Mouse (Mus musculus) urinary bladder, postnatal 14 days (tissue): ENCODE measurements around the gene Abcc12.

Source experiments
- DNase-seq: peaks from one replicate; pipeline ENCODE4 v3.0.0; 2021; ENCODE audit warnings: low spot score

The Abcc12 gene

DNA sequence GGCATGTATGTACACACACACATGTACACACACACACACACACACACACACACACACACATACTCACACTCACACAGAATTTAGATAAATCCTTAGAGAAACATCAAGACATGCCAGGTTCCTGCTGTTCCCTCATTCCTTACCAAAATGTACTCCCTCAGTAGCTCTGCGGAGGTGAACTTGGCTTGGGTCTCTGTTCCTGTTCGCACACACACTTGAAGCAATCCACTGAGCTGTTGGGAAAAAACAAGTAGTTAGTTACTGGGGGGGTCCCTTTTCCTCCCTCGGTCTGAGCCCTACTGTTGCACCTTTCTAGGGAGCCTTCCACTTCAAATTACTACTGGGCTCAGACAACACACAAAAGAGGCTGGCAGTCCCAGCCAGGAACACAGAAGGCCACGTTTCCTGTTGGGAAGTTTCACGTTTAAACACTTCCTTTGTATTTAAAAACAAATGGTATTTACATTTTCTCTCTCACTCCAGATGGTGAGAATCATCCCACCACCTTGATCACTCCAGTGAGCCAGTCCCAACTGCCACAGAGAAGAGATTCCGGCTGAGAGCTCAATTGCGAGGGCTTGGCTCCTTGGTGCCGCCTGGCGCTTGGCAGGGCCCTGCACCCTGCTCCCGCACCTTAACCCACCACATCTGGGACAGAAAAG lies 68.2 kb downstream of the Abcc12 start:
- no peak for DNase-seq

DNA sequence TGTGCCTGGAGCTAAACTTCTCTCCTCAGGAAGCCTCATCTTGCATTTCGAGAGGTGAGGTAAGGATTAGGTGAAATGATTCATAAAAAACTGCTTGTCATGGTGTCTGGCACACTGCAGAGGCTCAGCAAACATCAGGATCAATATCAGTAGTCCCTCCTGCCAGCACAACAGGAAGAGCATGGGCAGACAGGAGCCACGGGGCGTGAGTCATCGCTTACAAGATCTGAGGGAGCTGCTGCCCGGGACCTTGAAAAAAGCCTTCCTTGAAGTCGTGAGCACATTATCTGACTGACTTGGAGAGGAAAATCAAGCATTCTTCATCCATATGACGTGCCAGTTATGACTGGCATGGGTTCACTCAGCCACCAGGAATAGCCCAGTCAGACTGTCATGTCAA lies 79.1 kb downstream of the Abcc12 start:
- peak; percentile 68 for DNase-seq

DNA sequence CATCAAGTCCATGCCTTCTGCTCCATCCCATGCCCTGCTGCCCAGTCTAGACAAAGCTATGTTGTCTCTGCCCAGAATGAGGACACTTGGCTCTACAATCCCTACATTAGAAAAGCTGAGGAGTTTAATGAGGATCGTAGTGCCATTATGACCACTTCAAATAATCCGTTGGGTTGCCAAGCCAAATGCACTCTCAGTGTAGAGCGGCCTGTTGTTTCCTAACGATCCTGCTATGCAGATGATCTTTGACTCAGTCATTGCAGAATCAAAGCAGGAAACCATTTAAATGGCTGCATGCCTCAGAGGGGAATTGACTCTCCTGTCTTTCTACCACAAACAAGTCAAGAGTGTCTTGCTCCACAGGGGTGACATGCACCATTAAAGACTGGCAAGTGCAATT lies 85.4 kb downstream of the Abcc12 start:
- no peak for DNase-seq

DNA sequence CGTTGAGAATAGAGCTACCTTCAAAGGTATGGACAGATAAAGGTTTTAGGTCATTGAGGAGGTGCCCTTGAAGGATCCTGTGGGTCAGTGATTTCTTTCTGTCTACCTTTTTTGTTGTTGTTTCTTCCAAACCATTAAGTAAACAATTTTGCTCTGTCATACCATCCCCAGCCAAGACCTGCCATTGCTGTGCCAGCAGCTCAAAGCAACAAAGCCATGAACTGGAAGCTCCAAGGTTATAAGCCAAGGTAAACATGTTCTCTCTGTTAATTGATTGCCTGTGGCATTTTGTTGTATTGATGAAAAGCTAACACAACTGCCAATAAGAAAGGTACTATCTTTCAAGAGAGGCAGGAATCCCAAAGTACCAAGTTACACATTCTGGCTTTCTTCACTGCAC lies 86.6 kb downstream of the Abcc12 start:
- DNase-seq, result no peak

DNA sequence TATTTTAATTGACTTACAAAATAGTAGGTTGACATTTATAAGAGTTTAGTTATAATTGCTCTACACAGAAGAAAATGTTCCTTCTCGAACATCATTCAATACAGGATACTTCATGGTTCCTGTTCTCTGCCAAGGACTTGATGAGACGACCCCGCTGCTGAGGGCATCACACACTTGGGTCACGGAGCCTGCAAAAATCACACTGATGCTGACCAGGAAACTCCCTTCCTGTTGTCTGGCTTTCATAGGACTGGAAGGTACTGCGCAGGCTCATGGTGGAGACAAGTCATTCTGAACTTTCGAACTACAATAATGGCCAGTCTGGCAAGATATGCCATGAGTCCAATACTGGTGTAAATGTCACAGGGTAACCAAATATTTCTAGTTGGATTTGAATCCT lies 95.1 kb downstream of the Abcc12 start:
- DNase-seq, result no peak

DNA sequence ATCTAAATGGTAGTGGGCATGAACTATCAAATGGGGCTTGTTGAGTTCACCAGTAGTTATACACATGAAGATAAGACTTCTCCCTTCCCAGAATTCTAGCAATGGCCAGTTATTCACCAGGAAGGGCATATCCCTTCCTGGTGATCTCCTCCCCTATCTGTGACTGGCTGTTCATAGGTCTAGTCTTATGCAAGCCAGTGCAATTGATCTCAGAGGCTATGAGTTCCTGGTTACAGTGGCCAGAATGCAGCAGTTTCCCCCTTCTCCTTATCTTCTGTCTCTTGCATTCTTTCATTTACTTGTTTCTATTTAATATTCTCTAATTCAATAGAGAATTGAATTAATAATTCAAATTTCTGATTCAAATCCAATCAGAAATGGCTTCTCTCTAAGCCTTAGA lies 96.2 kb downstream of the Abcc12 start:
- no peak for DNase-seq

DNA sequence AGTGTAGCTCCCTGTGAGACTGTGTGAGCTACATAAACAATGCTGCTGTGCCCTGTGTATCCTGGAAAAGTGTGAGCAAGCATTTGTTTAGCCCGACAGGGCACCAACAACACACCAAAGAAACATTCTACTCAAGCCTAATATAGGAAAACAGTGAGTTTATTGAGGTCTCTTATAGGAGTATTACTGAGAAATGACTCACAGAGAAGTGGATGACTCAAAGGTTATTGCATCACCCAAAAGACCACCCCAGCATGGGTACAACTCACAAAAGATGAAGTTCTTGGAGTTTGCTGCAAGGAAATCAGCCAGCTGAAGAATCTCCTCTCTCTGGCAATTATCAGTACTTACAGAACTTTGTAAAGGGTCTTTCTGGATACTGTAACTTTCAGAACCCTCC lies 98.4 kb downstream of the Abcc12 start:
- DNase-seq, result no peak

DNA sequence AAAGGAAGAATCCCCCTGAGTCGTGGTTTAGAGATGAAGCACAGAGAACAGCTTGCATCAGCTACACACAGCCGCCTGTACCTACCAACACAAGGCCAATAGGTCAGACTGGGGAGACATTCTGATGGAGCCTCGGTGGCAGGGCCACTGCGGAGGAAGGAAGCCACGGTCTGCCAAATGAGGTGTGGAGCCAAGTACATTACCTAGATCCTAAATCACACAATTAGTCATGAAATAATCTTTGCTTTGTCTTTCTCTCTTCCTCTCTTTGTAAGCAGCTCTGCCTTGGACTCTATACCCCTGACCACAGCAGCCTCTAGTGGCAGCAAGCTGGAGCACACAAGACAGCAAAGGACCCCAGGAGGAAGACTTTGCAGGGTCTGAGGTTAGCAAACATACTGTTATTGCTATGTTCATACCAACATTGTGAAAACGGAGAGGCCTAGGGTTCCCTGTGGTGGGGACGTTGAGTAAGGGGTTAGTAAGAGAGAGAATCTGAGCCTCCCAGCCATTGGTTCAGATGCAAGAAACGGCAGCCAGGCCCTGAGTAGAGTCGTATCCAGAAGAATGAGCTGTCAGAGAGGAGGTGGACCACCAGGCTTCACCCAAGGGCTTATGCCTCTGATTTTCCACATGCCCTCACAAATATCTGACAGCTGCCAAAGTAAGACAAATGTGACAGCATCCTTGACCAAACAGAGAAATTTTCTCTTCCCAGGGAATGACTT lies 104.6 kb downstream of the Abcc12 start:
- peak; percentile 14 for DNase-seq

DNA sequence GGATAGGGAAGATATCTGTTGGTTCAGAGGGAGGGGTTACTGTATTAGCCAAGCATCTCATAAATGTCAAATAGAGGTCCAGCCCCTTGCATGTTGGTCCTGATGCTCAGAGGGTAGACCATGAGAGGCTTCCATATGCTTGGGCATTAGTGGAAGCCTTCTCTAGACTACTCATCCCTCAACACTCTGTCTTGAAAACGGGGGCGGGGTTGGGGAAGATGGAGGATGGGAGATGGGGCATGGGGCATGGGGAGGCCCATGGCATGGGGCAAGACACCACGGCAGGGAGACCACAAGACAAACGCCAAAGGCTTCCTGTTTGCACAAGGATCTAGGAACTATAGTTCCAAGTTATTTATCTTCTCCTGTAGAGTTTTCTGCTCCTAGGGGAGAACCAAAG lies 106.0 kb downstream of the Abcc12 start:
- DNase-seq, result no peak

DNA sequence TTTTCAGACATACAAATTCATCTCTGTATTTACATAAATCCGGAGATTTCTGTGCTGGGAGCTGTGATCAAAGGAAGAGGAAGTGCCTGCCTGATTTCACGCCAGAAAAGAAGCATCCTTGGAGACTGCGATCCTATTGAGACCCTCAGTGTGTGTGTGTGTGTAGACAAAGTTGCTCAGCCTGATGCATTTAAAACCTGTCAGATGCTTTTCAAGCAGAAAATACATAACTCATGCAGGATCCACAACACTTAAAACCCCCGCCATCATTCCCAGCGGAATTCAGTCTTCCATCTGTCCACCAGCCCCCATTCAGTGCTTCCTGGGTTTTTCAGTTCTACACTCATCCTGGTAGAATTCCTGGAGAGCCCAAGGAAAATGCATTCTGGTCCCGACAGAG lies 107.4 kb downstream of the Abcc12 start:
- DNase-seq, result no peak

DNA sequence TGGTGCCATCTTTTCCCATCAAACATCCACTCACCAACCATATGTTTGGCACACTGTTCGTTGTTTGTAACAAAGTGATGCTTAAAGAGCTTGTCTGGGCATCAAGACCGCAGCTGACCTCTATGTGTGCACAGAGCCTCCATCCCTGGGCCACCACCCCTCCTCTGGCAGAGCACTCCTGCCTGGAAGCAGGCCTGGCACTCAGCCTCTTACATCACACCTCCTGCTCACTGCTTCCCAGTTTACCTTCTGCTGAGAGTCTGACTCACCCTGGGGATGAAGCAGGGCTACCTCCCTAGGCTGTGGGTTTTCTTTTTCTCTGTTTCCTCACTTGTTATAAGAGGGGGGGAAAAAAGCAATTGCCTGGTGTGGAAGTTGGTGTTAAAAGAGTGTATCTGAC lies 109.8 kb downstream of the Abcc12 start:
- no peak for DNase-seq

DNA sequence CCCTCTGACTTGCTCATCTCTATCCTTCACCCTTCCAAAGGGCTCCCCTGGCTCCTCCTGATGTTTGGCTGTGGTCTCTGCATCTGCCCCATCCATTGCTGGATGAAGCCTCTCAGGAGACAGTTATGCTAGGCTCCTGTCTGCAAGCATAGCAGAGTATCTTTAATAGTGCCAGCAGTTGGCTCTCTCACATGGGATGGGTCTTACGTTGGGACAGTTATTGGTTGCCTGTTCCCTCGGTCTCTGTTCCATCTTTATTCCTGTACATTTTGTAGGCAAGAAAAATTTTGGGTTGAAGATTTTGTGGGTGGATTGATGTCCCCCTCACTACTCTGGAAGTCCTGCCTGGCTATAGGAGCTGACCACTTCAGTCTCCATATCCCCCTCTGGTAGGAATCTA lies 117.3 kb downstream of the Abcc12 start:
- DNase-seq, result no peak

DNA sequence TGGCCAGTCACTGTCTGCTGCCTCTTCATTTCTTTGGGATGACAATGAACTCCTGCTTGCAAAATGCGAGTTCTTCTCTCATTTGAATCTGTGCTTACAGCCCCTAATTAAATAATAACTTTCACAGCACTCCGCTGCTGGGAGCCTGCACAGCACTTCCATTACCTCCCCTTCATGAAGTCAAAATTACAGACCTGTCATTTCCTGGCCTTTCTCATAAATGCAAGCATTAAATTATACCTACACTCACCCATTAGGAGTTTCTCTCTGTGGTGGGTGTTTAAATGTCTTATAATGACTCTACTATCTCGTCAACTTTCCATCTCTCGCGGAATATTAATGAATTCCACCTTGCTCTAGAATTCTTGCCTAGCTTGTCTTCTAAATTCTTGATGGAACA lies 120.1 kb downstream of the Abcc12 start:
- DNase-seq, result no peak

DNA sequence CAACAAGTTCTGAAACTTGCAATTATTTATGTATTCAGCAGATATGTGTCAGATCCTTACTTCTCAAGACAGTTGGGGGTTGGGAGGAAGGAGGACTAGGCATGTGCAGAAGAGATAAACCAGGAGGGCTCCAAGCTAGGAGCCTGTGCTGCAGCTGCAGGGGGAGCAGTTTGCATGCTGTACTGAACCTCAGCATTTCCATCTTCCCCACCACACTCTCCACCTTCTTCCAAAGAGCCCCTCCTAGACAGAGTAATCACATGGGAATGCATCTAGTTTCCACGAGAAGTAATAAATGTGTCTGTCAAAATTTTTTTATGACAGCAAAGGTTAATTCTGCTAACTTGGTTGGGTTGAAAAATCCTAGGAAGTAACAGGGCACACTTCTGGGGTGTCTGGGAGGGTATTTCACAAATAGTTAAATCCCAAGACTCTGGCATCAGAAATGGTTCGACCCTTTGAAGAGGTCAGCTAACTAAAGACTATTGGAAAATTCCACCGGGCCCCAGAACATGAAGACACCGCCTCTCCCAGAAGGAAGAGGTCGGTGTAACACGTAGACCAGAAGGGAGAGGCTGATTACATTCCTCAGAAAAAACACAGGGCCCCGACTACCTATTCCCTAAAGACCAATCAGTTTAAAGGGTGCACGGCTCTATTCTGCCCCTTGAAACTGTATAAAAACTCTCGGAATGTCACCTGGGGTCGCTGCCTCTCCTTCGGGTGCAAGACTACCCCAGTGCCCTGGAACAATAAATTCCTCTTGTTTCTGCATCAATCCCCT lies 126.6 kb downstream of the Abcc12 start:
- no peak for DNase-seq

DNA sequence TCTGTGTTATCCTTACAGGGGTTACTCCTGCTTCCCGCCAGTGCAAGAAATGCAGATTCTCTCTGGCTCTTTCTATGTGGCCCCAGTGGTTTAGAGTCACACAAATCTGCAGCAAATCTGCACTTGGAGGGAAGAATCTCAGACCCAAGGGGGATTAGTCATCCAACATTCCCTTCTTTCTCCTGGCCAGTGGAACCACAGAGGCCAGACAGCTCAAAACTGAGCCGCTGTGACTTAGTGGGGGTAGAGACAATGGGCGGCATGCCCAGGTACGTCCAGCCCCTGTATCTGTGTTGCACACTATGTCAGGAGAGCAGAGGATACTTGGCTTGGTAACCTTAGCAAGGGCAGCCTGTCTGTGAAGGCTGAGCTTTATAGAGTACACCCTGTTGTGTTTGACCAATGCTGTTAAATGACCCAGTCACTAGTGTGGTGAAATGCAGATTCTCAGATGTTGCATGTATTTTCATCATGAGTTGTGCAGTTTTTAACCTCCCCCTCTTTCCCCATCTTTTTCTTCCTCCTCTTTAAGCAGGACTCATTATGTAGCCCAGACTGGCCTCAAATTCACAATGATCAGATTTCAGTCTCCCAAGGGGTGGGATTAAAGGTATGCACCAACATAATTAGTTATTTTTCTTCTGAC lies 130.5 kb downstream of the Abcc12 start:
- DNase-seq, result no peak

DNA sequence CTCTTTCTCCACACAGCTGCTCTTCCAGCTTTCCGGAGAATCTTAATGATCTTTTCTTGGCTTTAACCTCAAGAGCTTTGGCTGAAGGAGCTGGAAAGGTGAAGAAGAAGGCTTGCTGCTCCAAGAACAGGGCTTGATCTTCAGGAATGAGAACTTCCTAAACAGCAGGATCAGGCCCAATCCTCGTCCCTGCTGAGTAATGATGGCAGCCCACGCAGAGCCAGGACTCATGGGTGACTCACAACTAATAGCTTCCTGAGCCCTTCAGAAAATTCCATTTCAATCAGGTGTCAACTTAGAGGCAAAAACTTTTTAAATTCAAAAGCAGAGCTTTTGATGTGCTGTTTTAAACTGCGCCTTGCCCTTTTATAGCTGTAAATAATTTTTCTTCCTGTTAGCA lies 135.0 kb downstream of the Abcc12 start:
- DNase-seq, result no peak

DNA sequence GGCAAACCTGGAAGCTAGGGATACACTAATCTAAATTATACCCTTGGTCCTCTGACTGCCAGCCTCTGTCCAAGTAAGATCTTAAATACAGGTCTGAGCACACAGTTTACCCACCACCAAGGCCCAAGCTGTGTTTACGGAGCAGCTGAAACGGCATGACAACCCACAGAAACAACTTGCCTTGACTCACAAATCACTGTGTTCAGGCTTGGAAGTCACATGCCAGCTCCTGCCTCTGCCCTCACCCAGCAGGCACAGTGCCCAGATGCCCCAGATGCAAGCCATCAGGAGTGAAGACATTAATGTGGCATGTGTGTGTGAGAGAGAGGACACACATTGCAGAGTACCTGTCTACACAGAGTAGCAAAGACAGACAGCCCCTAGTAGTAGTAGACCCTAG lies 136.7 kb downstream of the Abcc12 start:
- no peak for DNase-seq

DNA sequence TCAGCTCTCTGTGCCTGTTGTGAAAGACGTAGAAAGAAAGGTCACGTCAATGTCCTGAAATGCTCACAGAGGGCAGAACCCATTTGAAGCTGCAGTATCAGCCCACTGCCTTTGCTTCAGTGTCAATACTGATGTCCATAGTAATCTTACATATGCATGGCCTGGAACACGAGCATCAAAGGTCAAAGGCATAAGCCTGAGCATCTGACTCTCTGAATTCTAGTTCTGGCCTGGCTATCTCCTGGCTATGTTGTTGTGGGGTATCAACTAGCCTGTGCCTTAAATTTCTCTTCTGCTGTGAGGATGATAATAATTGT lies 141.5 kb downstream of the Abcc12 start:
- DNase-seq, result no peak

DNA sequence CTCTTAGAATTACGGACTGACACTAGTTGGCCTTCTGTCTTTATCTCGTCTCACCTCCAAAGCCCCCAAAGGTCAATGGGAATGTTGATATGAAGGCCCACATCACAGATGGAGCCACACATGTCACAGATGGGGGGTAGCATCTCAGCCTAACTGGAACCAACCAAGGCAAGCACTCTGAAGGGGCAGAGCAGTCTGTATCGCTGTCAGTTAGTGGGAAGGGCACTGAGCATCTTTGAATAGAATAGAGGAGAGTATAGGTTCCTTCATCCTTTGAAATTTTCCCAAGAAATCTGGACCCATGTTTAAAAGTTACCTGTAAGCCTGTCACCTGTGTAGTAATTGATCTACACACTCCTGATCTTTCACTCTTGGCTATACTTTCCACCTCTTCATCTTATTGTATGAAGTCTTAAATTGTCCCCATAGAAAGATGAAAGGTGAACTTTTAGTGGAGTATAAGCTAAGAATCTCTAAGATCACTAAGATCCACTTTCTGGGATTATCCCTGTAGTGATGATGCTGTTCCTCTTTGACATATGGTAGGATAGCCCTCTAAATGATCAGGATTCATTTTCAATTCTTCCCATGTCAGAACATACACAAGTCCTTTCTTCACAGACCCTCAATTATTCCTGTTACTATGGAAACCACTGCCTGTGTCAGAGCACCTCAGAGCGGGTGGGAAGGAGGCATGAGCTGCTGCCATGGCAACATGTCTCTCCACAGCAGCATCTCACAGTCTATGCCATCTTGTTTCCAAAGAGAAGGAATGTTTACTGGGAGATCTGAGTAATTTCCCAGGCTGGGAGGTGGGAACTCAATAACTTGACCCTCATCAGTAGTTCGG lies 142.1 kb downstream of the Abcc12 start:
- no peak for DNase-seq

DNA sequence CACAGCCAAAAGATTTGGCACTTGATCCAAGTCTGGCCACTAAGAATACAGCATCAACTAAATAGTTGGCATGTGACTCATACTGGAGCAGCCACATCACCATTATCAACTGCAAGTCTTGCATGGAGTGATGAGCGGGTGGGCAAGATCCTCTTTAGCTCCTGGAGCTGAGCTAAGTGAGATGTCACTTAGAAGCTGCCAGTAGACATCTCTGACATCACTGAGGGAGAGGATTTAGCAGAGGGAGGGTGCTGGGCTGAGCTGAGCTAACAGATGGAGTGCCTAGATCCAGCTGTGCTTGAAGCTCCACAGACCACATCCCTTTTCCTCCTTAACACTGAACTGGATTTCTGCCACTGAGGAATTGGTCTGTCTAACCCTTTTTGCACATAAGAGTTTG lies 143.1 kb downstream of the Abcc12 start:
- no peak for DNase-seq
